Mouse (Mus musculus) kidney, embryonic 14.5 days (tissue): ENCODE results near the gene Sec24b. TPM values are rescaled to one million over a fixed set of nuclear protein-coding genes. Genes with fewer than 3 reads are reported as not detected.

Experiments used
- ATAC-seq: fragments of 200-750 bp; cut with Nextera tagmentation; 2 replicates; pipeline ENCODE4 v1.8.0; 2017; ENCODE audit warnings: moderate number of reproducible peaks, mild to moderate bottlenecking, moderate TSS enrichment, moderate library complexity; ENCODE audit not compliant: low FRiP score, low TSS enrichment
- H3K27ac ChIP-seq: fragments of 300-500 bp; sonication (generic); 2 replicates; pipeline ENCODE4 v1.5.1; 2014; ENCODE audit warnings: low read depth, mild to moderate bottlenecking, low read length, moderate library complexity, mixed read lengths
- H3K27me3 ChIP-seq: fragments of 300-500 bp; sonication (generic); 2 replicates; pipeline ENCODE4 v1.6.1; 2014; ENCODE audit warnings: mild to moderate bottlenecking, low read length; ENCODE audit not compliant: control insufficient read depth, insufficient read depth
- H3K36me3 ChIP-seq: fragments of 300-500 bp; sonication (generic); 2 replicates; pipeline ENCODE4 v1.6.1; 2014; ENCODE audit warnings: low read length, mixed read lengths; ENCODE audit not compliant: control insufficient read depth, insufficient read depth
- H3K4me1 ChIP-seq: fragments of 300-500 bp; sonication (generic); 2 replicates; pipeline ENCODE4 v1.6.1; 2014; ENCODE audit warnings: low read length, mixed read lengths; ENCODE audit not compliant: control insufficient read depth, insufficient read depth
- H3K4me2 ChIP-seq: fragments of 300-500 bp; sonication (generic); replicated peaks from 2 replicates; pipeline ENCODE4 v1.6.1; 2014; ENCODE audit warnings: low read depth, mild to moderate bottlenecking, low read length
- H3K4me3 ChIP-seq: fragments of 300-500 bp; sonication (generic); 2 replicates; pipeline ENCODE4 v1.5.1; 2014; ENCODE audit warnings: mild to moderate bottlenecking, low read length
- H3K9ac ChIP-seq: fragments of 300-500 bp; sonication (generic); 2 replicates; pipeline ENCODE4 v1.6.1; 2014; ENCODE audit warnings: low read depth, mild to moderate bottlenecking, low read length, moderate library complexity
- H3K9me3 ChIP-seq: fragments of 300-500 bp; sonication (generic); 2 replicates; pipeline ENCODE4 v1.6.1; 2016; ENCODE audit warnings: low read length; ENCODE audit not compliant: control insufficient read depth
- WGBS: fragments of 180-500 bp; shearing (Covaris S2); extraction: QIAGEN DNeasy Blood & Tissue Kit; methylation state at CpG from one replicate; pipeline ENCODE4 v1.1.7; 2014; 5-methylcytosine and 5-hydroxymethylcytosine counted together
- polyA plus RNA-seq: library from polyadenylated mRNA; unstranded; fragments of >200 nt; fragmentation: Nextera tagmentation; extraction: Ambion mirVana; gene quantifications from 2 replicates; pipeline ENCODE4 v1.2.1, GENCODE M21; 2014

Gene Sec24b
- polyA plus RNA-seq, 1 experiment from 2014 or later: 40.4 TPM

- no peaks in the 10 kb centered on the region for H3K4me1 ChIP-seq
- H3K36me3 ChIP-seq: no peaks in the 10 kb centered on the region
- H3K4me2 ChIP-seq: no peak overlapping the region
- H3K9me3 ChIP-seq: no peaks in the 10 kb centered on the region
- no peak overlapping the region for H3K4me3 ChIP-seq
- no peak overlapping the region for H3K9ac ChIP-seq
- WGBS: 94% methylated on average over 5 of the region's 5 CpGs
- H3K27me3 ChIP-seq: no peaks in the 10 kb centered on the region
- ATAC-seq: no peak
- H3K27ac ChIP-seq: no peak overlapping the region
Measured at GRCm38 (mm10) chr3:129948359-129948758, 113.0 kb downstream of the Sec24b start.

- Histone ChIP-seq H3K4me2 (no peak overlapping the region), H3K9ac (no peak overlapping the region), H3K27me3 (no peaks in the 10 kb centered on the region), H3K4me1 (no peaks in the 10 kb centered on the region), H3K4me3 (no peak overlapping the region), H3K9me3 (no peaks in the 10 kb centered on the region), H3K36me3 (no peaks in the 10 kb centered on the region), H3K27ac (no peak overlapping the region)
- 62% methylated on average over 5 of the region's 5 CpGs for WGBS
- ATAC-seq: no peak
Measured at GRCm38 (mm10) chr3:129946217-129946914, 115.0 kb downstream of the Sec24b start.

- Histone ChIP-seq H3K4me3 (no peak overlapping the region), H3K4me2 (no peak overlapping the region), H3K9me3 (no peaks in the 10 kb centered on the region), H3K27me3 (no peaks in the 10 kb centered on the region), H3K27ac (no peak overlapping the region), H3K36me3 (no peaks in the 10 kb centered on the region), H3K9ac (no peak overlapping the region), H3K4me1 (no peaks in the 10 kb centered on the region)
- ATAC-seq: no peak
- 71% methylated on average over 4 of the region's 4 CpGs for WGBS
Measured at GRCm38 (mm10) chr3:129943813-129944212, 117.5 kb downstream of the Sec24b start.

GRCm38 (mm10) chr3:129941291-129941690, 120.1 kb downstream of the Sec24b start:
- no peaks in the 10 kb centered on the region for H3K9me3 ChIP-seq
- H3K27me3 ChIP-seq: no peaks in the 10 kb centered on the region
- H3K4me3 ChIP-seq: no peak overlapping the region
- H3K27ac ChIP-seq: no peak overlapping the region
- no peak for ATAC-seq
- no peak overlapping the region for H3K9ac ChIP-seq
- no peaks in the 10 kb centered on the region for H3K4me1 ChIP-seq
- H3K36me3 ChIP-seq: no peaks in the 10 kb centered on the region
- 93% methylated on average over 1 of the region's 1 CpGs for WGBS
- H3K4me2 ChIP-seq: no peak overlapping the region

- WGBS: 92% methylated on average over 2 of the region's 2 CpGs
- H3K36me3 ChIP-seq: no peaks in the 10 kb centered on the region
- H3K4me1 ChIP-seq: no peaks in the 10 kb centered on the region
- no peaks in the 10 kb centered on the region for H3K27me3 ChIP-seq
- H3K27ac ChIP-seq: no peak overlapping the region
- no peak overlapping the region for H3K4me2 ChIP-seq
- no peak overlapping the region for H3K9ac ChIP-seq
- H3K4me3 ChIP-seq: no peak overlapping the region
- H3K9me3 ChIP-seq: no peaks in the 10 kb centered on the region
- ATAC-seq: no peak
Measured at GRCm38 (mm10) chr3:129940780-129941179, 120.6 kb downstream of the Sec24b start.

GRCm38 (mm10) chr3:129939058-129939457, 122.3 kb downstream of the Sec24b start:
- Histone ChIP-seq H3K4me3 (no peak overlapping the region), H3K9ac (no peak overlapping the region), H3K27me3 (no peaks in the 10 kb centered on the region), H3K9me3 (no peaks in the 10 kb centered on the region), H3K36me3 (no peaks in the 10 kb centered on the region), H3K27ac (no peak overlapping the region), H3K4me2 (no peak overlapping the region), H3K4me1 (no peaks in the 10 kb centered on the region)
- WGBS: 64% methylated on average over 7 of the region's 7 CpGs
- ATAC-seq: no peak

- ATAC-seq: no peak
- Histone ChIP-seq H3K4me3 (no peak overlapping the region), H3K36me3 (no peaks in the 10 kb centered on the region), H3K4me2 (no peak overlapping the region), H3K9me3 (no peaks in the 10 kb centered on the region), H3K9ac (no peak overlapping the region), H3K27me3 (no peaks in the 10 kb centered on the region), H3K4me1 (no peaks in the 10 kb centered on the region), H3K27ac (no peak overlapping the region)
- WGBS: 30% methylated on average over 3 of the region's 3 CpGs
Measured at GRCm38 (mm10) chr3:129937848-129938247, 123.5 kb downstream of the Sec24b start.

- H3K27me3 ChIP-seq: no peaks in the 10 kb centered on the region
- ATAC-seq: no peak
- no peak overlapping the region for H3K4me3 ChIP-seq
- no peak overlapping the region for H3K9ac ChIP-seq
- no peaks in the 10 kb centered on the region for H3K4me1 ChIP-seq
- H3K36me3 ChIP-seq: no peaks in the 10 kb centered on the region
- H3K4me2 ChIP-seq: no peak overlapping the region
- H3K9me3 ChIP-seq: no peaks in the 10 kb centered on the region
- H3K27ac ChIP-seq: no peak overlapping the region
- WGBS: 38% methylated on average over 9 of the region's 9 CpGs
Measured at GRCm38 (mm10) chr3:129936561-129936960, 124.8 kb downstream of the Sec24b start.
